Mouse (Mus musculus) T-helper 1 cell (primary cell): Measurements from ENCODE around the gene Ctsh.

Experiments
- in situ Hi-C: fragments of 300-600 bp; cut with MboI, MseI; formaldehyde crosslinking; loops from one replicate; pipeline ENCODE4 v1.15.1; 2025; ENCODE audit warnings: high pct_unique_total_duplicates

Ctsh gene

GRCm38 (mm10) chr9:90113151-90113550 lies 59.2 kb downstream of the Ctsh start:
- in situ Hi-C loops: no loop called here

- in situ Hi-C loops: no loop called here
Observed at GRCm38 (mm10) chr9:90113651-90114566, 60.0 kb downstream of the Ctsh start.

GRCm38 (mm10) chr9:90114567-90115307 lies 60.8 kb downstream of the Ctsh start, which contains the start of gene Morf4l1:
Gene Morf4l1 (minus strand): TSS chr9:90114774.
- in situ Hi-C loops: no loop called here

GRCm38 (mm10) chr9:90115308-90115700 lies 61.4 kb downstream of the Ctsh start:
- in situ Hi-C loops: no loop called here

GRCm38 (mm10) chr9:90117234-90117633 lies 63.3 kb downstream of the Ctsh start:
- in situ Hi-C loops: no loop called here

GRCm38 (mm10) chr9:90122246-90122740 lies 68.3 kb downstream of the Ctsh start:
- in situ Hi-C loops: no loop called here

GRCm38 (mm10) chr9:90124156-90124872 lies 70.4 kb downstream of the Ctsh start:
- in situ Hi-C loops: no loop called here

- in situ Hi-C loops: no loop called here
Observed at GRCm38 (mm10) chr9:90124873-90125245, 70.9 kb downstream of the Ctsh start.
